Mouse (Mus musculus) spleen, adult 12 weeks (tissue): Measurements from ENCODE around the gene Atf2.

ENCODE experiments used
- DNase-seq: peaks from one replicate; pipeline ENCODE4 v3.0.0; 2022; ENCODE audit warnings: low spot score

The Atf2 gene

DNA sequence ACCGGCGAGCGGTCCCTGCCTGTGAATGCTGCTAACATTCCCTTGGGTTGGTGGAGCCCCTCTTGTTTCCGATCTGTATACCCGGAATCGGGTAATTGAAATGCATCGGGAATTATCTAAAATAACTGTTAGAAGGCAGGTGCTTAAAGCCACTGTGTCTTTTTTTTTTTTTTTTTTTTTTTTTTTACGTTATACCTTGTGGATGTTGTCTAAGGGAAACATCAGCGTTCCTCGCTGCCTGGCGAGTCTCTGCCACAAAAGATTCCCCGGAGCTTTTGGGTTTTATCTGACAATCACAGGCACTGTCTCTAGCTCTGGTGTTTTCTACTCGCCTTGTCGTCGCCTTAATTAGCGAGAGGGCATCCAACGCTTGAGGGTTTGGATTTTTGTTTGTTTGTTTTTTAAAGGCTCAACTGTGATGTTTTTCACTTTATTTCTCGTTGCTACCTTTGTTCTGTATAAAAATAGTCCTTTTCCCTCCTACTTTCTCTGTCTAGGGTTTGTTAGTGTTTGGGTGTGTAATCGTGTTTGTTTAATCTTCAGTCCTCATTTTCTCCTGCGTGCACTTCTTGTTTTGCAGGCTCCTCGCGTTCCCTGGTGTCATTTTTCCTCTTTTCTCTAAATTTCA lies 116.6 kb downstream of the Atf2 start:
- DNase-seq, result no peak

DNA sequence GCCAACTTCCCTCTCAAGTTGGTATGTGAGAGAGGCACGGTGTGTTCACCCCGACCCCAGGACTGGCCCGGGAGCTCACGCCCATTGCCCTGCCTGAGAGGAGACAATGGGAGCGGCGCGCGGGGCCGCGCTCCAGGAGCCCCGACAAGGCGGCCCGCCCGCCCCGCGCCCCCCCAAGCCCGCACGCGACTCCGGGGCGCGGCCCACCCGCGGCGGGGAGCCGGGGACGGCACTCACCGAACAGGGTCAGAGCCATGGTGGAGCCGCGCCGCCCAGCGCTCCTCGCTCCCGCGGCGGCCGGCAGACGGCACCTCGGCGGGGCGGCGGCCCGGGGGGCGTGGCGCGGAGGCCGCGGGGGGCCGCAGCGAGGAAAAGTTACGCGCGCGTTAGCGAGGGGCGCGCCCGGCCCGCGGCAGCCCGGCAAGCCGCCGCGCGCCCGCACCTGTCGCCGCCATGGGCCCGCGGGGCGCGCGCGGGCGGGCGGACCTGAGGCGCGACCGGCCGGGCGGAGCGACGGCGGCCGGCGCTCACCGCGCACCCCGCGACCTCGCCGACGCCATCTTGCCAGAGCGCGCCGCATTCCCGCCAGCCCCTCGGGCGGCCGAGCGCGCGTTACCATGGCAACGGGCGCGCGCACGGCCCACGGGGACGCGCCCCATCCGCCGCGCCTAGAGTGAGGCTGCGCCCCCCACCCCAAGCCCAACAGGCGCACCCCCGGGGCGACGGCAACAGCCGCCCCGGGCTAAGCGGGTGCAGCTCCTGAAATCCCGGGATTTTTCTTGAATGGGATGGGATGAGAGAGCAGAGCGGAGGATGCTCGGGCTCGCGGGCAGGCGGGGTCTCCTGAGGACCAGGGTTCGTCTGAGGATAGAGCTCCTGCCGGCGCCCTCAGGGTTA lies 117.4 kb downstream of the Atf2 start, which contains the start of gene Chn1:
Gene Chn1, minus strand, starts transcription at position 561 of the 897 bp plus-strand sequence.
- no peak for DNase-seq

GRCm38 (mm10) chr2:73772945-73773344 lies 119.5 kb downstream of the Atf2 start:
- DNase-seq, result no peak

DNA sequence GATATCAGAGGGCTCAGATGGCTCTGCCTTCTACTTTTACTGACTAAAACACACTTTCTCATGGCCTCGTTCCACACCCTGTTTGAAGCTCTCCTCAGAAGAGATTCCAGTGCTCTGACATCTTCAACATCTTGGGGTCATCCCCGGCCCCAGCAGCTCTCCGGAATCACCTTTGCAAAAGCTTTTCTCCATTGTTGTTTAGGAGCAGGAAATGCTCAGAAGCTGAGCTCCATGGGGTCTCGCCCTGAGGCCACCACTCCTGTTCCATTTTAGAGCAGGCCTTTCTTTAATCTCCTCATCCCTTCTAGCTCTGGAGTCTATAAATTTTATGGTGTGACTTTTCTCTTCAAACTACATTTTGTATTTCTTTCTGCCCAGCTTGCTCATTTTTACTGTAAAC lies 123.8 kb downstream of the Atf2 start:
- no peak for DNase-seq
